Mouse (Mus musculus): ENCODE data around the gene Rps19bp1. TPM values are rescaled to one million over a fixed set of nuclear protein-coding genes. Genes with fewer than 3 reads are reported as not detected.

The Rps19bp1 gene
- polyA plus RNA-seq, 1 experiment = 30.4 TPM

- H3K4me1 ChIP-seq (ENCODE audit: control insufficient read depth, insufficient read depth, insufficient read length, low read length) = no peaks in the 10 kb centered on the region
- H3K27ac ChIP-seq (replicated peaks; ENCODE audit: low read depth, low read length) = no peak overlapping the region
- no peak overlapping the region for H3K4me3 ChIP-seq (ENCODE audit: insufficient read depth, low read depth, low read length)
Measured at GRCm38 (mm10) chr15:80215716-80216479, 48.2 kb downstream of the Rps19bp1 start.

GRCm38 (mm10) chr15:80213688-80214087, 50.4 kb downstream of the Rps19bp1 start:
- Histone ChIP-seq H3K4me1 (ENCODE audit: control insufficient read depth, insufficient read depth, insufficient read length, low read length) (no peaks in the 10 kb centered on the region), H3K27ac (replicated peaks; ENCODE audit: low read depth, low read length) (no peak overlapping the region), H3K4me3 (ENCODE audit: insufficient read depth, low read depth, low read length) (no peak overlapping the region)

Other genes with a start within 250 kb of the Rps19bp1 start
- gene Pdgfb, start 249.3 kb downstream of the Rps19bp1 start, polyA plus RNA-seq (2012; ENCODE audit: insufficient read depth, insufficient read length, missing spikeins) = 9.8 and 13.0 TPM in 2 replicates
- gene Syngr1, start 173.0 kb downstream of the Rps19bp1 start, polyA plus RNA-seq (2012; ENCODE audit: insufficient read depth, insufficient read length, missing spikeins) = 47.9 and 62.7 TPM in 2 replicates
- gene Rpl3, start 172.4 kb downstream of the Rps19bp1 start, polyA plus RNA-seq (2012; ENCODE audit: insufficient read depth, insufficient read length, missing spikeins) = 424 and 522 TPM in 2 replicates
- gene Tab1, start 131.2 kb downstream of the Rps19bp1 start, polyA plus RNA-seq (2012; ENCODE audit: insufficient read depth, insufficient read length, missing spikeins) = 4.8 and 5.7 TPM in 2 replicates
- gene Mgat3, start 90.6 kb downstream of the Rps19bp1 start, polyA plus RNA-seq (2012; ENCODE audit: insufficient read depth, insufficient read length, missing spikeins) = 0.36 and 0.50 TPM in 2 replicates
- gene Mief1, start 30.3 kb downstream of the Rps19bp1 start, polyA plus RNA-seq (2012; ENCODE audit: insufficient read depth, insufficient read length, missing spikeins) = 15.4 and 16.0 TPM in 2 replicates
- not detected in 2 replicates for gene AC140267.1, start 28.5 kb downstream of the Rps19bp1 start, polyA plus RNA-seq (2012; ENCODE audit: insufficient read depth, insufficient read length, missing spikeins)
- gene Atf4, start 9.1 kb downstream of the Rps19bp1 start, polyA plus RNA-seq (2012; ENCODE audit: insufficient read depth, insufficient read length, missing spikeins) = 111 and 147 TPM in 2 replicates
- gene Cacna1i, start 22.9 kb upstream of the Rps19bp1 start, polyA plus RNA-seq (2012; ENCODE audit: insufficient read depth, insufficient read length, missing spikeins) = not detected in 2 replicates